Mouse (Mus musculus) cerebellum, adult 11-12 months (tissue): Measurements from ENCODE around the gene Anp32a.

Experiments
- DNase-seq: peaks from one replicate; pipeline ENCODE4 v3.0.0; 2022

Gene Anp32a

GRCm38 (mm10) chr9:62341123-62341486 lies at the start of gene Anp32a:
TSS of gene Anp32a (plus strand) at chr9:62341293.
- peak; percentile 98 for DNase-seq

- peak; percentile 81 for DNase-seq
These were observed 45.9 kb upstream of the Anp32a start for GRCm38 (mm10) chr9:62295006-62295698.

- DNase-seq, result no peak
These were observed 44.2 kb upstream of the Anp32a start for GRCm38 (mm10) chr9:62296891-62297290.

GRCm38 (mm10) chr9:62315556-62315955 lies 25.5 kb upstream of the Anp32a start:
- DNase-seq, result no peak

GRCm38 (mm10) chr9:62318729-62319128 lies 22.4 kb upstream of the Anp32a start:
- no peak for DNase-seq

- no peak for DNase-seq
These were observed 17.3 kb upstream of the Anp32a start for GRCm38 (mm10) chr9:62323816-62324215.

- DNase-seq, result no peak
These were observed 15.1 kb upstream of the Anp32a start for GRCm38 (mm10) chr9:62325965-62326364.

GRCm38 (mm10) chr9:62334298-62334825 lies 6.7 kb upstream of the Anp32a start:
- no peak for DNase-seq

- DNase-seq, result no peak
These were observed 5.7 kb upstream of the Anp32a start for GRCm38 (mm10) chr9:62335396-62335795.

- peak; percentile 68 for DNase-seq
These were observed 3.0 kb upstream of the Anp32a start for GRCm38 (mm10) chr9:62337924-62338635.

GRCm38 (mm10) chr9:62338636-62339191 lies 2.4 kb upstream of the Anp32a start:
- DNase-seq, result no peak

GRCm38 (mm10) chr9:62340301-62341122 lies 581 bp upstream of the Anp32a start:
- DNase-seq, result no peak

- DNase-seq, result peak; percentile 72
These were observed 778 bp downstream of the Anp32a start for GRCm38 (mm10) chr9:62341701-62342440.

- peak; percentile 76 for DNase-seq
These were observed 1.5 kb downstream of the Anp32a start for GRCm38 (mm10) chr9:62342441-62343191.

GRCm38 (mm10) chr9:62343192-62343903 lies 2.3 kb downstream of the Anp32a start:
- peak; percentile 77 for DNase-seq

GRCm38 (mm10) chr9:62343904-62344491 lies 2.9 kb downstream of the Anp32a start:
- peak; percentile 79 for DNase-seq

- DNase-seq, result peak; percentile 76
These were observed 3.5 kb downstream of the Anp32a start for GRCm38 (mm10) chr9:62344545-62344944.

- DNase-seq, result no peak
These were observed 4.0 kb downstream of the Anp32a start for GRCm38 (mm10) chr9:62345081-62345481.

- no peak for DNase-seq
These were observed 4.7 kb downstream of the Anp32a start for GRCm38 (mm10) chr9:62345633-62346387.

GRCm38 (mm10) chr9:62346388-62346679 lies 5.2 kb downstream of the Anp32a start:
- DNase-seq, result no peak
